Mouse (Mus musculus) left cerebral cortex, postnatal 14 days (tissue): ENCODE data around the gene G530012D18Rik. TPM values are rescaled to one million over a fixed set of nuclear protein-coding genes. Genes with fewer than 3 reads are reported as not detected.
"Not testable (repeated sequence)": the region's sequence is repeated elsewhere in the genome, so short reads cannot be mapped to it uniquely, and the experiment has no call there.

Source experiments
- DNase-seq, 2 experiments: peaks; one replicate each; pipeline ENCODE4 v3.0.0; 2021 to 2022; ENCODE audit warnings: low spot score in 2 of 2, mixed read lengths in 1 of 2
- intact Hi-C: fragments of 180-260 bp; cut with DNase I; formaldehyde crosslinking; loops from one replicate; pipeline ENCODE4 v1.15.1; 2025
- total RNA-seq, 2 experiments: library from RNA; stranded (reverse); gene quantifications; 2 replicates each; pipeline ENCODE4 v1.2.3; 2021

The G530012D18Rik gene
- total RNA-seq, 2 experiments from 2014 or later = not detected

DNA sequence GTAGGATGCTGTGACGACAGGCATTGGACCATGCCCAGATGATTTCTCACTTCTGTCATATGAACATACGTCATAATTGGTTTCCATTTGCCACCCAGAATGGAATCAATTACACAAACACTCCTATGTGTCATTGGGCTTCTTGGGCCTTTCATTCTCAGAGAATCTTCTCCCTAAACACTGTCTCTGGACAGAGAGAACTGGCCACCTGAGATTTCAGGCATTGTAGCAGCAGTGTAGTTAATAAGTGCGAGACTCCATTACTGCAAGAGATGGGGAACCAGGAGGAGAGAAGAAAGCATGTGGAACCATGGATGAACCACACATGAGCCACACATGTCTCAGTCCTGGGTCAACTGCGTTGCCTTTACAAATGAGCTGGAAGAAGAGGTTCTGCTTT is 32.9 kb downstream of the G530012D18Rik start:
- DNase-seq, intact Hi-C loops: not testable (repeated sequence)

DNA sequence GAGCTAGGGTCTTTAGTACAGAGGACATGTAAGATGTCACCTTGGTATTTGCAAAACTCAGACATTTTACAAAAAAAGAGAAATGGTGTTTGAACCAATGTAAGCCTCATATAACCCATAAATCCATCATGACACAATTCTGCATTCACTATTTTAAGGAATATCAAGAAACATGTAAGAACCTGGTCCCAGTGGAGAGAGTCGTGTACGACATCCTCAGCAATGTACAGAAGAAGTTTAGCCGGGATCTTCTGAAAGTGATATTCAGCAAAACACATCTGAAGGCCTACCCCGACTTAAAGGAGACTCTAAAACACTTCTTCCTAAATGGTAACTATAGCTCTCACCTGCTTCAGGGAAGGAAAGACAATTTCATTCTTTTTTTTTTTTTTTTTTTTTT is 35.1 kb downstream of the G530012D18Rik start:
- DNase-seq, intact Hi-C loops: not testable (repeated sequence)

DNA sequence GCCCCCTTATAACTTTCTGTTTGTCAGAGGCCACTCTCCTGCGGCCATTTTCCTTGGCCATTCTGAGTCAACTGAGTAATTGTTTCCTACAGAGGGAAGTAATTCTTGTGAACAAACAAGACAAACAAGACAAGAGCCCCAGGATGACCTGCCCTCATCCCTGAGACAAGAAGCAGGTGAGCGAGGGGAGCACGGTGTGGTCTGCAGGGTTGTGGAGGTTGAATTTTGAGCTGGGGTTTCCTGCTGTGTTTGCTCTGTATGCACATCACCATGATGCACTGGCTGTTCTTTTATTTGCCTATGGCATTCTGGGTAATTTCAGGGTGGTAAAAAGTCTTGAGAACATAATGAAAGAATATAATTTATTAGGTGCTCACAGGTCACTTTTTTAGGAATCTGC is 39.6 kb downstream of the G530012D18Rik start:
- DNase-seq, intact Hi-C loops: not testable (repeated sequence)

DNA sequence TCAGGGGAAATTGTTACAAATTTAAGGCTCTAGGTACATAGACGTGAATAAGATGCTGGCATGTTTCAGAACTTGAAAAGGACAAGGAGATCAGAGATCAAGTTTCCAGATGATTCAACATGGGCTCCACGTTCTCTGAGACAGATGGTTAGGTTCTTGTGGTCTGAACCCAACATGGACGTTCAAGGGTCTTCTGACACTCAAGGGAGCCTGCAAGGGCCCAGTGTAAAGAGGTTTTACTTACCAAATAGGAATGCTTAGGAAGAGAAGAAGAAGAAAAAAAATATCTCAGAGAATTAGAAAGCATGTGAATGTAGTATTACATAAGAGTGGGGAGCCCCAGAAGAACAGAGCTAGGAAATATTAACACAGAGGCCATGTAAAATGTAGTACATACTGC is 40.3 kb downstream of the G530012D18Rik start:
- DNase-seq, intact Hi-C loops: not testable (repeated sequence)

DNA sequence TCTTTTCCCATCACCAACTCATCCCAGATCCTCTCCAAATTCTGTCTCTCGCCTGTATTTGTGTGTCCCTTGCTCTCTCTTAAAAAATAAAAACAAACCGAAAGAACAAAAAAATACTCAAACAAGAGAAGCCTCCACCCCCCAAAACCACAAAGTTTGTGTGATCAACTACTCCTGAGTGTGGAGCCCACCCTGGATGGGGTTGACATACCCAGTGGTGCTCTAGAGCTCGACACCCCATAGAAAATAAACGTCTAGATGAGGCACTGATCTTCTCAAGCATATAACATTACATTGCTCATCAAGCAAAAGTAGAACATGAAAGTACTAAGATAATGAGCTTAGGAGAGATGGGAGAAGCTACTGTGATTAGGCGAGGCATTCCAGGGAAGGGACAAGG is 41.7 kb downstream of the G530012D18Rik start:
- intact Hi-C loops, DNase-seq: not testable (repeated sequence)

DNA sequence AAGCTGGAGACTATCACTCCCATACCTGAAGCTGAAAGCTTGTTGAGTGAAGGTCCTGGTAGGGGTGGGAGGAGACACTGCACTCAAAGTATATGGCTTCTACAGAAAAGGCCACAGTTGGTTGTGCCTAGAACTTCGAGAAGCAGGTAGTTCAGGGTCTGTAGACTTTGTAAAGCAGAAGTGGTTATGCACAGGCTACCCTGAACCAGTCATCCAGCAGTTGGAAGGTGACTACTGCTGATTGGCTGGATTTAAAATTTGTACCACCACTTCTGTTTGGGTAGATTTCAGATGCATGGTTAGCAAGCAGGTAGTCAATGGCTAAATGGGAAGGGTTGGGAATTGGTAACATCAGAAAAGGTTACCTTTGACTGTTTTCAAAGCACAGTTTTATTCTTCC is 43.2 kb downstream of the G530012D18Rik start:
- DNase-seq, intact Hi-C loops: not testable (repeated sequence)

Other genes with a start within 250 kb of the G530012D18Rik start
- under 1 TPM; 0.64 to 0.66 TPM for gene Sp110, start 23.1 kb downstream of the G530012D18Rik start, total RNA-seq
- gene Sp140, start 24.7 kb downstream of the G530012D18Rik start, total RNA-seq = under 1 TPM; 0.32 to 0.97 TPM
- gene Sp100, start 74.3 kb downstream of the G530012D18Rik start, total RNA-seq = under 1 TPM; 0.38 to 0.62 TPM
- under 1 TPM; 0.61 to 0.83 TPM for gene A630001G21Rik, start 203.0 kb downstream of the G530012D18Rik start, total RNA-seq
- gene Cab39, start 217.8 kb downstream of the G530012D18Rik start, total RNA-seq = 100 to 1,000 TPM; 133 to 143 TPM